Mouse (Mus musculus): ENCODE results near the gene Olfr470. TPM values are rescaled to one million over a fixed set of nuclear protein-coding genes. Genes with fewer than 3 reads are reported as not detected.
"Not testable (repeated sequence)": the region's sequence is repeated elsewhere in the genome, so short reads cannot be mapped to it uniquely, and the experiment has no call there.

The Olfr470 gene
- not detected in 2 replicates for polyA plus RNA-seq (2012; ENCODE audit: insufficient read depth, low replicate concordance)

DNA sequence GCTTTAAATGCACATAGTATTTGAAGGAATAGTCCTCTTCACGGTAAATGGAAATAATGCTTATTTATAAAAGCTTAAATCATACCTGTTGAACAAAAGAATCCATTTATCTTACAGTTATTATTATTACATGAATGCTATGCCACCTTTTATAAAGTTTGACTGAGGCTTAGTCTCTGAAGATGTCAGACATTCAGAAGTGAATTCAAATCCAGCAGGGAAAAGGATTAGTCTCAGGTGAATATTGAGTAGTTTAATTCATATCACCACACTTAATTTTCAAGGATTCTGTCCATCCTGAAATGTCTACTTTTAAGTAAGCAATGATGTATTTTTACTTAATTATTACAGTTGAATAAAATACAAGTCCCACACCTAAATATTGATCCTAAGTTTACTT is at the start of gene Olfr470:
TSS of gene Olfr470 (minus strand) at position 101 of the 400 bp plus-strand sequence.
- H3K4me1 ChIP-seq; H3K36me3 ChIP-seq (replicated peaks; ENCODE audit: low read length); H3K27me3 ChIP-seq (replicated peaks); H3K9me3 ChIP-seq; H3K4me3 ChIP-seq (replicated peaks): not testable (repeated sequence)

DNA sequence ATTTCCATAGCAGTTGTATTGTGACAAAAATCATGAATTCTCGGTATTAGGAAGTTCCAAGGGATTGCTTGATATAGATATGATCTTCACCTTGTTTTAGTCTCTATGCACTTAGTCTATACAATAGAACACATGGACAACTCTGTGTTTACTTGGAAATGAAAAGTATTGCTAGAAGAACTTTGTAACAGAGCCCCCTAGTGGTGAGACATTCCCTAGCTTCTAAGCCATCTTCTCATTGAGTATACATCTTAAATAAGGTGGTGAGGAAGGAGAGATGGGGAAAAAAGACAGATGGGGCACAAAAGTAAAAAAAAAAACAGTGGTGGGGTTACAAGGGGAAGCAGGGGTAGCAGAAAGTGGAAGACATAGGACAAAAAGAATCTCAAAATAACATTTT is 5.6 kb downstream of the Olfr470 start:
- no peak overlapping the region for H3K4me3 ChIP-seq (replicated peaks)
- no peak for TF ChIP-seq FLI1 (IDR thresholded peaks at IDR 0.05; ENCODE audit: low read length)
- TF ChIP-seq GATA1 (IDR thresholded peaks at IDR 0.05; ENCODE audit: borderline replicate concordance, low read length): no peak
- H3K27me3 ChIP-seq (replicated peaks): no peaks in the 10 kb centered on the region
- H3K9me3 ChIP-seq: no peaks in the 10 kb centered on the region
- no peaks in the 10 kb centered on the region for H3K4me1 ChIP-seq
- no peaks in the 10 kb centered on the region for H3K36me3 ChIP-seq (replicated peaks; ENCODE audit: low read length)

DNA sequence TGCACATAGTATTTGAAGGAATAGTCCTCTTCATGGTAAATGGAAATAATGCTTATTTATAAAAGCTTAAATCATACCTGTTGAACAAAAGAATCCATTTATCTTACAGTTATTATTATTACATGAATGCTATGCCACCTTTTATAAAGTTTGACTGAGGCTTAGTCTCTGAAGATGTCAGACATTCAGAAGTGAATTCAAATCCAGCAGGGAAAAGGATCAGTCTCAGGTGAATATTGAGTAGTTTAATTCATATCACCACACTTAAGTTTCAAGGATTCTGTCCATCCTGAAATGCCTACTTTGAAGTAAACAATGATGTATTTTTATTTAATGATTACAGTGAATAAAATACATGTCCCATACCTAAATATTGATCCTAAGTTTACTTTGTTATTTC is 21.8 kb downstream of the Olfr470 start, which contains the start of gene Olfr469:
TSS of gene Olfr469 (minus strand) at position 101 of the 400 bp plus-strand sequence.
- H3K36me3 ChIP-seq (replicated peaks; ENCODE audit: low read length); H3K27me3 ChIP-seq (replicated peaks); H3K4me3 ChIP-seq (replicated peaks); H3K4me1 ChIP-seq; H3K9me3 ChIP-seq: not testable (repeated sequence)

DNA sequence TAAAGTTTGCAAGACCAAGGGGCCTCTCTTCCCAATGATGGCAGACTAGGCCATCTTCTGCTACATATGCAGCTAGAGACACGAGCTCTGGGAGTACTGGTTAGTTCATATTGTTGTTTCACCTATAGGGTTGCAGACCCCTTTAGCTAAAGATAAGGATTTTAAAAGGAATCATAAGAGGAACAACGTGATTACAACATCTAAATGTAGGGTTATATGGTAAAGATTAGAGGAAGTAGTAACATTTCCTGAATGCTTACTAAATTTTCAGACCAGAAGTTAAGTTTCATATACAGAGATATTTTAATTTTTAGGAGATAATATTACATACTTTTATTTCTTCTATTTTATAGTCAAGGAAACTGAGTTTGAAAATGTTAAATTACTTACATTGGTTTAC is 23.4 kb downstream of the Olfr470 start:
- H3K4me3 ChIP-seq (replicated peaks); H3K27me3 ChIP-seq (replicated peaks); H3K36me3 ChIP-seq (replicated peaks; ENCODE audit: low read length); H3K9me3 ChIP-seq; H3K4me1 ChIP-seq: not testable (repeated sequence)

DNA sequence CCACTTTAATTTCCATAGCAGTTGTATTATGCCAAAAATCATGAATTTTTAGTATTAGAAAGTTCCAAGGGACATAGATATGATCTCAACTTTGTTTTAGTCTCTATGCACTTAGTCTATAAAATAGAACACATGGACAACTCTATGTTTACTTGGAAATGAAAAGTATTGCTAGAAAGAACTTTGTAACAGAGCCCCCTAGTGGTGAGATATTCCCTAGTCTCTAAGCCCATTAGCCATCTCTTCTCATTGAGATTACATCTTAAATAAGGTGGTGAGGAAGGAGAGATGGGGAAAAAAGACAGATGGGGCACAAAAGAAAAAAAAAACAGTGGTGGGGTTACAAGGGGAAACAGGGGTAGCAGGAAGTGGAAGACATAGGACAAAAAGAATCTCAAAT is 27.8 kb downstream of the Olfr470 start:
- Histone ChIP-seq H3K36me3 (replicated peaks; ENCODE audit: low read length) (no peaks in the 10 kb centered on the region), H3K4me1 (no peaks in the 10 kb centered on the region), H3K9me3 (no peaks in the 10 kb centered on the region), H3K27me3 (replicated peaks) (no peaks in the 10 kb centered on the region), H3K4me3 (replicated peaks) (no peak overlapping the region)
- TF ChIP-seq FLI1 (IDR thresholded peaks at IDR 0.05; ENCODE audit: low read length): no peak
- TF ChIP-seq GATA1 (IDR thresholded peaks at IDR 0.05; ENCODE audit: borderline replicate concordance, low read length): no peak

DNA sequence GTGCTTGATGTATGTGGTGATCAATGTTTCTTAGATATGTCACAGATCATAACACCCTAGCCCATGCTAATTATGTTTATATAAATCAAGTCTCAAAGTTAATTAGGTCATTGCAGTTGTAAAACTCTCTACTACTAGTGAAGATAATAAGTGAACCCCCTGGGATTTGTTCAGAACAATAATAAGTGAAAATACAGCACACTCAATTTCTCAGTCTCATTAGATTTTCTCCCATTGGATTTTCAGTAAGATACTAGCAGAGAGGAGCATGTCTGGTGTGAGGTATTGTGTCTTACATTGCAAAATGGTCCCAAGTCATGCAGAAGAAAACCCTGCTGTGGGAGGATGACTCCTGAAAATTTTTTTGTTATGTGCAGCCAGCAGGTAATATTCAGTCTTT is 35.3 kb downstream of the Olfr470 start, which contains the start of gene Olfr467:
TSS of gene Olfr467 (plus strand) at position 301 of the 400 bp plus-strand sequence.
- Histone ChIP-seq H3K36me3 (replicated peaks; ENCODE audit: low read length) (no peaks in the 10 kb centered on the region), H3K4me1 (no peaks in the 10 kb centered on the region), H3K9me3 (0 out of 2 replicates have a peak, but pooled peaks cover 2% of the 10 kb centered on the region), H3K27me3 (replicated peaks) (no peaks in the 10 kb centered on the region), H3K4me3 (replicated peaks) (no peak within 1 kb of the TSS)
- no peak for TF ChIP-seq GATA1 (IDR thresholded peaks at IDR 0.05; ENCODE audit: borderline replicate concordance, low read length)
- no peak for TF ChIP-seq FLI1 (IDR thresholded peaks at IDR 0.05; ENCODE audit: low read length)

DNA sequence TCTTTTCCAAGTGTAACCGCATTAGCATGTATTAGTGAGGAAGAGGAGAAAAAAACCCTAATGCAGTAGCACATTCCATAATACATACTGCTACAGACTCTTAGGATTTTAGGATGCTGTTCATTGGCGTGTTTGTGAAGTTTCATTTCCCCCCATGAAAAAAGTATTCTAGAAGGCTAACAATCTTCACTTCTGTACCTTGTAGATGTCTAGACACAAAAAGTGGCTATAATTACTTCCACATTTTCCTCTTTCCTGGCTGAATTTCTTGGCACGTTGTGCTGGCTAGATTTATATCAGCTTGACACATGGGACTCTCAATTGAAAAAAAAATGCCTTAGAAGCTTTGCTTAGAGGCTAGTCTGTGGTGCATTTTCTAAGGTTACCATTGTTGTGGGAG is 45.2 kb downstream of the Olfr470 start:
- no peak for TF ChIP-seq GATA1 (IDR thresholded peaks at IDR 0.05; ENCODE audit: borderline replicate concordance, low read length)
- no peak for TF ChIP-seq FLI1 (IDR thresholded peaks at IDR 0.05; ENCODE audit: low read length)
- H3K4me1 ChIP-seq: no peaks in the 10 kb centered on the region
- peaks cover 5% of the 10 kb centered on the region; the same call in 1 of the 2 replicates for H3K9me3 ChIP-seq
- no peak overlapping the region for H3K4me3 ChIP-seq (replicated peaks)
- H3K27me3 ChIP-seq (replicated peaks): no peaks in the 10 kb centered on the region
- H3K36me3 ChIP-seq (replicated peaks; ENCODE audit: low read length): no peaks in the 10 kb centered on the region

DNA sequence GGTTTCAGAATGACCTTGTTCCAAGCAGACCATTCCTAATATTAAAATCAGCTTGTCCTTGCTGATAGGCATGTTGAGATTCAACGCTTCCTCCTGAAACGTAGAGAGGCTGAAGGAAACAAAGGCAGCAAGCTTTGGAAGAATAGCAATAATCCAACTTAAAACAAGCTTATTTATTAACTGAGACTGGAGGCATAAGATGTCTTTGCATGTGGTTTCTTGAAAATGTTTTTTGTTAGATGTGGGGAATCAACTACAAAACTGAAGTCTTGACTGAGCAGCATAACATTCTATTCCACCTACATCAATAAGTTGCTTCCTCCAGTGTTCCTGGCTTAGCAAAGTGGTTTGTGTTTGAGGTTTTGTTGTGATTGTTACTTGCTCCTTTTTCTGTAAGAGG is 46.2 kb downstream of the Olfr470 start, which contains the start of gene Ovch2:
TSS of gene Ovch2 (minus strand) at position 101 of the 400 bp plus-strand sequence.
- Histone ChIP-seq H3K4me3 (replicated peaks) (no peak within 1 kb of the TSS), H3K27me3 (replicated peaks) (no peaks in the 10 kb centered on the region), H3K36me3 (replicated peaks; ENCODE audit: low read length) (no peaks in the 10 kb centered on the region), H3K9me3 (peaks cover 5% of the 10 kb centered on the region; the same call in 1 of the 2 replicates), H3K4me1 (no peaks in the 10 kb centered on the region)
- TF ChIP-seq FLI1 (IDR thresholded peaks at IDR 0.05; ENCODE audit: low read length) (no peak), GATA1 (IDR thresholded peaks at IDR 0.05; ENCODE audit: borderline replicate concordance, low read length) (no peak)

DNA sequence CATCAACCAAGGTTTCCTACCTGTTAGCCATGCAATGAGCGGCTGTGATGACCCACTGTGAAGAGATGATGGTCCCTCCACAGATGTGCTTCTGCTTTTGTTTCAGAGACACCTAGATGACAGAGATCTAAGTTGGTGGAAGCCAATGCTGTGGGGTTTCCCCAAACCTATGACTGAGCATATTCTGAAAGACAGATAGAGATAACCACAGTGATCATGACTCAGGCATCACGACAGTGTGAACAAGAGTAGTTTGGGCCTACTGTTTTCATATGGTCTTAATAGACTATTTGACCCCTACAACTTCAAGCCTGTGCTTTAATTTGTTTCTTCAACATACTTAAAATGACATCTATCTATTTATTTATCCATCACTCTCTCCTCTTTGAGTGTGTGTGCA is 50.8 kb downstream of the Olfr470 start:
- Histone ChIP-seq H3K4me3 (replicated peaks) (no peak overlapping the region), H3K4me1 (no peaks in the 10 kb centered on the region), H3K9me3 (no peaks in the 10 kb centered on the region), H3K27me3 (replicated peaks) (no peaks in the 10 kb centered on the region), H3K36me3 (replicated peaks; ENCODE audit: low read length) (no peaks in the 10 kb centered on the region)
- TF ChIP-seq FLI1 (IDR thresholded peaks at IDR 0.05; ENCODE audit: low read length) (no peak), GATA1 (IDR thresholded peaks at IDR 0.05; ENCODE audit: borderline replicate concordance, low read length) (no peak)

Other genes starting within 250 kb of the Olfr470 start
- not detected in 2 replicates for gene 5330417H12Rik, start 222.3 kb downstream of the Olfr470 start, polyA plus RNA-seq (2012; ENCODE audit: insufficient read depth, low replicate concordance)
- not detected in 2 replicates for gene Cyb5r2, start 89.5 kb downstream of the Olfr470 start, polyA plus RNA-seq (2012; ENCODE audit: insufficient read depth, low replicate concordance)
- gene Ovch2, start 46.3 kb downstream of the Olfr470 start, polyA plus RNA-seq (2012; ENCODE audit: insufficient read depth, low replicate concordance): not detected in 2 replicates
- gene Olfr467, start 35.2 kb downstream of the Olfr470 start, polyA plus RNA-seq (2012; ENCODE audit: insufficient read depth, low replicate concordance): not detected in 2 replicates
- not detected in 2 replicates for gene Olfr469, start 21.9 kb downstream of the Olfr470 start, polyA plus RNA-seq (2012; ENCODE audit: insufficient read depth, low replicate concordance)
- gene Olfr472, start 50.4 kb upstream of the Olfr470 start, polyA plus RNA-seq (2012; ENCODE audit: insufficient read depth, low replicate concordance): not detected in 2 replicates
- 2.0 TPM in 1 of 2 replicates, not detected in the other for gene Olfr473, start 83.0 kb upstream of the Olfr470 start, polyA plus RNA-seq (2012; ENCODE audit: insufficient read depth, low replicate concordance)
- not detected in 2 replicates for gene Olfr474, start 107.2 kb upstream of the Olfr470 start, polyA plus RNA-seq (2012; ENCODE audit: insufficient read depth, low replicate concordance)
- gene Olfr476, start 117.3 kb upstream of the Olfr470 start, polyA plus RNA-seq (2012; ENCODE audit: insufficient read depth, low replicate concordance): not detected in 2 replicates
- gene Olfr477, start 139.2 kb upstream of the Olfr470 start, polyA plus RNA-seq (2012; ENCODE audit: insufficient read depth, low replicate concordance): not detected in 2 replicates
- gene Olfr478, start 186.5 kb upstream of the Olfr470 start, polyA plus RNA-seq (2012; ENCODE audit: insufficient read depth, low replicate concordance): not detected in 2 replicates
- not detected in 2 replicates for gene Olfr479, start 203.2 kb upstream of the Olfr470 start, polyA plus RNA-seq (2012; ENCODE audit: insufficient read depth, low replicate concordance)
- not detected in 2 replicates for gene Olfr480, start 219.9 kb upstream of the Olfr470 start, polyA plus RNA-seq (2012; ENCODE audit: insufficient read depth, low replicate concordance)
- 0.02 TPM in 1 of 2 replicates, not detected in the other for gene Olfr481, start 232.4 kb upstream of the Olfr470 start, polyA plus RNA-seq (2012; ENCODE audit: insufficient read depth, low replicate concordance)

Measured in megakaryocyte, embryonic 14.5 days (primary cell).